Mouse (Mus musculus): ENCODE measurements around the gene Sorbs2. TPM values are rescaled to one million over a fixed set of nuclear protein-coding genes. Genes with fewer than 3 reads are reported as not detected.
A peak's percentile ranks its signal among the peaks of the same experiment; 100 is the strongest.
"Not testable (repeated sequence)": the region's sequence is repeated elsewhere in the genome, so short reads cannot be mapped to it uniquely, and the experiment has no call there.

Sorbs2 gene
- total RNA-seq, 2 experiments from 2014 or later: 88.1 TPM

GRCm38 (mm10) chr8:45829985-45830548 is 322.5 kb downstream of the Sorbs2 start:
- no peak for DNase-seq (ENCODE audit: low spot score in 2 of 2)

GRCm38 (mm10) chr8:45833896-45834295 is 326.3 kb downstream of the Sorbs2 start:
- no peak for DNase-seq (ENCODE audit: low spot score in 2 of 2)

GRCm38 (mm10) chr8:45843306-45843705 is 335.7 kb downstream of the Sorbs2 start:
- no peak for DNase-seq (ENCODE audit: low spot score in 2 of 2)

- DNase-seq (ENCODE audit: low spot score in 2 of 2): no peak
These were observed 336.7 kb downstream of the Sorbs2 start for GRCm38 (mm10) chr8:45844097-45844885.

GRCm38 (mm10) chr8:45844911-45845481 is 337.4 kb downstream of the Sorbs2 start:
- DNase-seq (ENCODE audit: low spot score in 2 of 2): no peak

GRCm38 (mm10) chr8:45845906-45846305 is 338.3 kb downstream of the Sorbs2 start:
- no peak for DNase-seq (ENCODE audit: low spot score in 2 of 2)

- DNase-seq (ENCODE audit: low spot score in 2 of 2): no peak
These were observed 347.5 kb downstream of the Sorbs2 start for GRCm38 (mm10) chr8:45855118-45855517.

- no peak for DNase-seq (ENCODE audit: low spot score in 2 of 2)
These were observed 350.1 kb downstream of the Sorbs2 start for GRCm38 (mm10) chr8:45857734-45858133.

GRCm38 (mm10) chr8:45858391-45858790 is 350.8 kb downstream of the Sorbs2 start:
- DNase-seq (ENCODE audit: low spot score in 2 of 2): no peak

- not testable (repeated sequence) for DNase-seq (ENCODE audit: low spot score in 2 of 2)
These were observed 364.0 kb downstream of the Sorbs2 start for GRCm38 (mm10) chr8:45871587-45871986.

GRCm38 (mm10) chr8:45872077-45872476 is 364.5 kb downstream of the Sorbs2 start:
- no peak for DNase-seq (ENCODE audit: low spot score in 2 of 2)

GRCm38 (mm10) chr8:45874945-45875626 is 367.5 kb downstream of the Sorbs2 start:
- peak; percentile 38 to 67 for DNase-seq (ENCODE audit: low spot score in 2 of 2)

- DNase-seq (ENCODE audit: low spot score in 2 of 2): no peak
These were observed 368.8 kb downstream of the Sorbs2 start for GRCm38 (mm10) chr8:45876397-45876796.

Other genes starting within 250 kb of the Sorbs2 start
- 10 to 100 TPM in 1 of 2 experiments, under 1 TPM in 1; 0.34 to 12.8 TPM for gene F11, start 245.8 kb upstream of the Sorbs2 start, total RNA-seq (2021)
- gene Klkb1, start 212.9 kb upstream of the Sorbs2 start, total RNA-seq (2021): 1 to 10 TPM in 1 of 2 experiments, under 1 TPM in 1; 0.17 to 5.6 TPM
- gene Gm45753, start 199.3 kb upstream of the Sorbs2 start, total RNA-seq (2021): 1 to 10 TPM in 1 of 2 experiments, under 1 TPM in 1; 0.39 to 4.2 TPM
- gene Cyp4v3, start 174.6 kb upstream of the Sorbs2 start, total RNA-seq (2021): 10 to 100 TPM; 10.4 to 12.7 TPM
- 10 to 100 TPM; 11.5 to 24.3 TPM for gene Fam149a, start 125.5 kb upstream of the Sorbs2 start, total RNA-seq (2021)
- 10 to 100 TPM in 1 of 2 experiments, 1 to 10 TPM in 1; 9.7 to 10.7 TPM for gene Tlr3, start 96.7 kb upstream of the Sorbs2 start, total RNA-seq (2021)

Measured in adrenal gland, postnatal 4 days (tissue).